Mouse (Mus musculus): ENCODE results near the gene Clip1.

The Clip1 gene

GRCm38 (mm10) chr5:123670800-123671472, 13.5 kb downstream of the Clip1 start:
- peak; percentile 98 for DNase-seq (ENCODE audit: low read depth, low spot score)

GRCm38 (mm10) chr5:123669991-123670799, 14.2 kb downstream of the Clip1 start:
- no peak for DNase-seq (ENCODE audit: low read depth, low spot score)

- no peak for DNase-seq (ENCODE audit: low read depth, low spot score)
Measured at GRCm38 (mm10) chr5:123667915-123668314, 16.5 kb downstream of the Clip1 start.

GRCm38 (mm10) chr5:123665956-123666355, 18.5 kb downstream of the Clip1 start:
- peak; percentile 72 for DNase-seq (ENCODE audit: low read depth, low spot score)

- peak; percentile 58 for DNase-seq (ENCODE audit: low read depth, low spot score)
Measured at GRCm38 (mm10) chr5:123664329-123664728, 20.1 kb downstream of the Clip1 start.

GRCm38 (mm10) chr5:123662059-123662458, 22.4 kb downstream of the Clip1 start:
- peak; percentile 69 for DNase-seq (ENCODE audit: low read depth, low spot score)

- DNase-seq (ENCODE audit: low read depth, low spot score): peak; percentile 77
Measured at GRCm38 (mm10) chr5:123661602-123662001, 22.8 kb downstream of the Clip1 start.

GRCm38 (mm10) chr5:123657651-123658050, 26.8 kb downstream of the Clip1 start:
- no peak for DNase-seq (ENCODE audit: low read depth, low spot score)

- no peak for DNase-seq (ENCODE audit: low read depth, low spot score)
Measured at GRCm38 (mm10) chr5:123654937-123655336, 29.5 kb downstream of the Clip1 start.

GRCm38 (mm10) chr5:123653287-123653801, 31.1 kb downstream of the Clip1 start:
- no peak for DNase-seq (ENCODE audit: low read depth, low spot score)

- no peak for DNase-seq (ENCODE audit: low read depth, low spot score)
Measured at GRCm38 (mm10) chr5:123650825-123651224, 33.6 kb downstream of the Clip1 start.

- DNase-seq (ENCODE audit: low read depth, low spot score): no peak
Measured at GRCm38 (mm10) chr5:123642401-123642800, 42.0 kb downstream of the Clip1 start.

GRCm38 (mm10) chr5:123641259-123641900, 43.0 kb downstream of the Clip1 start:
- DNase-seq (ENCODE audit: low read depth, low spot score): peak; percentile 83

- DNase-seq (ENCODE audit: low read depth, low spot score): no peak
Measured at GRCm38 (mm10) chr5:123640181-123640580, 44.2 kb downstream of the Clip1 start.

- no peak for DNase-seq (ENCODE audit: low read depth, low spot score)
Measured at GRCm38 (mm10) chr5:123631210-123631609, 53.2 kb downstream of the Clip1 start.

- peak; percentile 57 for DNase-seq (ENCODE audit: low read depth, low spot score)
Measured at GRCm38 (mm10) chr5:123626631-123627030, 57.8 kb downstream of the Clip1 start.

GRCm38 (mm10) chr5:123622421-123622820, 62.0 kb downstream of the Clip1 start:
- DNase-seq (ENCODE audit: low read depth, low spot score): no peak

GRCm38 (mm10) chr5:123618558-123618957, 65.9 kb downstream of the Clip1 start:
- DNase-seq (ENCODE audit: low read depth, low spot score): no peak

- no peak for DNase-seq (ENCODE audit: low read depth, low spot score)
Measured at GRCm38 (mm10) chr5:123614246-123614645, 70.2 kb downstream of the Clip1 start.

GRCm38 (mm10) chr5:123609843-123610242, 74.6 kb downstream of the Clip1 start:
- DNase-seq (ENCODE audit: low read depth, low spot score): peak; percentile 43

- no peak for DNase-seq (ENCODE audit: low read depth, low spot score)
Measured at GRCm38 (mm10) chr5:123609416-123609815, 75.0 kb downstream of the Clip1 start.

- no peak for DNase-seq (ENCODE audit: low read depth, low spot score)
Measured at GRCm38 (mm10) chr5:123607211-123607669, 77.2 kb downstream of the Clip1 start.

All from skeletal muscle tissue, adult 2 months (tissue).